Mouse (Mus musculus) cerebellum, postnatal 25 days (tissue): ENCODE results near the gene BC049762.

Experiments used
- DNase-seq, 2 experiments: peaks; one replicate each; pipeline ENCODE4 v3.0.0; 2021; ENCODE audit warnings: mixed read lengths in 2 of 2

The BC049762 gene

GRCm38 (mm10) chr11:51214021-51214420, 48.8 kb downstream of the BC049762 start:
- no peak for DNase-seq

- no peak for DNase-seq
These were observed 51.4 kb downstream of the BC049762 start for GRCm38 (mm10) chr11:51211426-51211825.

- no peak for DNase-seq
These were observed 55.1 kb downstream of the BC049762 start for GRCm38 (mm10) chr11:51207758-51208157.
